Comparison of ENCODE assay signal across 1 mouse cellular context in the genomic region with DNA sequence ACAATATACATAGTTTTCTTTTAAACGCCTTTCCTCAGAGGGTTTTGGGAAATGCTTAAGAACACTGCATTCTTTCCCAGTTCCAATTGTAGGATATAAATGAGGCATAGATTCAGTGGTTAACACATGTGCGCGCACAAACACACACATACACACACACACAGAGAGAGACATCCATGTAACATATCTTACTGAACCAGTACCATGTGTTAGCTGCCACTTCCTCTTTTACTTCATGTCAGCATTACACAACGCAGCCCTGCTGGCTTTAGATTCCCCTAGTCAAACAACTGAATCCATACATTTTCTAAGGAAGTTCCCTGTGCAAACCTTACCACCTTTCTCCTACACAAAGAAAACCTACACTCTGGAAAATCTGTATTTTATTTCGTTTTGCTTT.
A peak's percentile ranks its signal among the peaks of the same experiment; 100 is the strongest.
TF ChIP-seq lines count a peak whose summit lies in the region.

No protein-coding gene starts in this region.

TF ChIP-seq in MEL, 35 proteins besides CTCF, POLR2A, EP300 and RAD21 (continued from another document):
- TF ChIP-seq HCFC1 (IDR thresholded peaks at IDR 0.05; ENCODE audit: low read depth, low read length) (no peak), MAX (IDR thresholded peaks at IDR 0.05; ENCODE audit: low read length) (peak; percentile 83), TCF12 (IDR thresholded peaks at IDR 0.05; ENCODE audit: low read depth, low read length) (peak; percentile 80)
